Mouse (Mus musculus) telencephalon, adult 2 months (tissue): ENCODE data around the gene Prox1.

Source experiments
- DNase-seq: peaks from one replicate; pipeline ENCODE4 v3.0.0-alpha.2; 2011; ENCODE audit warnings: low read depth, low spot score

Prox1 gene

GRCm38 (mm10) chr1:190173596-190173995, 3.1 kb upstream of the Prox1 start:
- no peak for DNase-seq

GRCm38 (mm10) chr1:190172979-190173461, 2.5 kb upstream of the Prox1 start:
- DNase-seq = no peak

GRCm38 (mm10) chr1:190172311-190172978, 1.9 kb upstream of the Prox1 start:
- no peak for DNase-seq

- no peak for DNase-seq
Observed at GRCm38 (mm10) chr1:190171750-190172149, 1.2 kb upstream of the Prox1 start.

GRCm38 (mm10) chr1:190171341-190171740, 827 bp upstream of the Prox1 start:
- no peak for DNase-seq

GRCm38 (mm10) chr1:190170819-190171216, 304 bp upstream of the Prox1 start:
- DNase-seq = no peak

- no peak for DNase-seq
Observed at GRCm38 (mm10) chr1:190168761-190169671, 1.5 kb downstream of the Prox1 start.

- no peak for DNase-seq
Observed at GRCm38 (mm10) chr1:190168115-190168514, 2.4 kb downstream of the Prox1 start.

GRCm38 (mm10) chr1:190167609-190168008, 2.9 kb downstream of the Prox1 start:
- DNase-seq = no peak

GRCm38 (mm10) chr1:190165511-190165910, 5.0 kb downstream of the Prox1 start:
- no peak for DNase-seq

GRCm38 (mm10) chr1:190163471-190163870, 7.0 kb downstream of the Prox1 start:
- no peak for DNase-seq

GRCm38 (mm10) chr1:190161708-190162465, 8.6 kb downstream of the Prox1 start:
- no peak for DNase-seq

GRCm38 (mm10) chr1:190161288-190161687, 9.2 kb downstream of the Prox1 start:
- no peak for DNase-seq

GRCm38 (mm10) chr1:190159457-190159856, 11.1 kb downstream of the Prox1 start:
- DNase-seq = no peak

GRCm38 (mm10) chr1:190155751-190156150, 14.8 kb downstream of the Prox1 start:
- no peak for DNase-seq

- no peak for DNase-seq
Observed at GRCm38 (mm10) chr1:190155021-190155420, 15.5 kb downstream of the Prox1 start.

GRCm38 (mm10) chr1:190154292-190154691, 16.2 kb downstream of the Prox1 start:
- no peak for DNase-seq

- no peak for DNase-seq
Observed at GRCm38 (mm10) chr1:190152603-190153002, 17.9 kb downstream of the Prox1 start.

GRCm38 (mm10) chr1:190149233-190149741, 21.2 kb downstream of the Prox1 start:
- DNase-seq = no peak

- no peak for DNase-seq
Observed at GRCm38 (mm10) chr1:190148661-190149232, 21.8 kb downstream of the Prox1 start.

- DNase-seq = no peak
Observed at GRCm38 (mm10) chr1:190147816-190148215, 22.7 kb downstream of the Prox1 start.
